Mouse (Mus musculus) myocyte (in vitro differentiated cells): Measurements from ENCODE around the gene Dgke. TPM values are rescaled to one million over a fixed set of nuclear protein-coding genes. Genes with fewer than 3 reads are reported as not detected.

Source experiments
- H3K27me3 ChIP-seq: one replicate; pipeline ENCODE4 v1.6.1; 2011; ENCODE audit not compliant: control insufficient read depth, insufficient read depth, insufficient read length
- H3K36me3 ChIP-seq: one replicate; pipeline ENCODE4 v1.6.1; 2011; ENCODE audit not compliant: control insufficient read depth, insufficient read depth
- H3K4me2 ChIP-seq: one replicate; pipeline ENCODE4 v1.6.1; 2011; ENCODE audit warnings: low read depth, control low read depth
- H3K4me3 ChIP-seq: one replicate; pipeline ENCODE4 v1.5.1; 2011; ENCODE audit warnings: mild to moderate bottlenecking, control low read depth, moderate library complexity
- H3K79me2 ChIP-seq: one replicate; pipeline ENCODE4 v1.6.1; 2011; ENCODE audit not compliant: control insufficient read depth, insufficient read depth
- H3ac ChIP-seq: one replicate; pipeline ENCODE4 v1.6.1; 2011; ENCODE audit not compliant: control insufficient read depth, insufficient read length
- CEBPB ChIP-seq: IDR thresholded peaks from 2 replicates; pipeline ENCODE4 v1.6.1; 2011; ENCODE audit warnings: mild to moderate bottlenecking, moderate library complexity; ENCODE audit not compliant: poor library complexity, insufficient read depth, severe bottlenecking
- E2F4 ChIP-seq: IDR thresholded peaks from one replicate; pipeline ENCODE4 v1.6.1; 2011; ENCODE audit warnings: mild to moderate bottlenecking, control low read depth, moderate library complexity; ENCODE audit not compliant: insufficient read depth
- MAX ChIP-seq: IDR thresholded peaks from one replicate; pipeline ENCODE4 v1.6.1; 2011; ENCODE audit warnings: low read depth, mild to moderate bottlenecking, control low read depth
- MYOD1 ChIP-seq, 3 experiments: IDR thresholded peaks; one replicate each; pipeline ENCODE4 v1.6.1; 2011; ENCODE audit warnings: control low read depth in 2 of 3, low read depth in 2 of 3, mild to moderate bottlenecking in 2 of 3, moderate library complexity in 1 of 3; ENCODE audit not compliant: insufficient read length in 2 of 3, control insufficient read depth in 1 of 3
- MYOG ChIP-seq, 3 experiments: IDR thresholded peaks; one replicate each; pipeline ENCODE4 v1.6.1; 2011; ENCODE audit warnings: control low read depth in 2 of 3, low read depth in 2 of 3, mild to moderate bottlenecking in 2 of 3; ENCODE audit not compliant: insufficient read length in 2 of 3, control insufficient read depth in 1 of 3, insufficient read depth in 1 of 3
- POLR2A ChIP-seq: IDR thresholded peaks from one replicate; pipeline ENCODE4 v1.6.1; 2011; ENCODE audit warnings: low read depth, mild to moderate bottlenecking, control low read depth, moderate library complexity; ENCODE audit not compliant: insufficient read length
- POLR2AphosphoS2 ChIP-seq: IDR thresholded peaks from one replicate; pipeline ENCODE4 v1.6.1; 2011; ENCODE audit warnings: low read depth, control low read depth; ENCODE audit not compliant: insufficient read length
- REST ChIP-seq: IDR thresholded peaks from one replicate; pipeline ENCODE4 v1.6.1; 2011; ENCODE audit warnings: mild to moderate bottlenecking, control low read depth, moderate library complexity; ENCODE audit not compliant: insufficient read depth, insufficient read length
- SRF ChIP-seq: IDR thresholded peaks from one replicate; pipeline ENCODE4 v1.6.1; 2011; ENCODE audit warnings: low read depth; ENCODE audit not compliant: control insufficient read depth, insufficient read length
- TCF12 ChIP-seq: IDR thresholded peaks from one replicate; pipeline ENCODE4 v1.6.1; 2011; ENCODE audit warnings: mild to moderate bottlenecking, control low read depth; ENCODE audit not compliant: poor library complexity, insufficient read depth, severe bottlenecking
- TCF3 ChIP-seq: IDR thresholded peaks from one replicate; pipeline ENCODE4 v1.6.1; 2011; ENCODE audit warnings: low read depth, control low read depth; ENCODE audit not compliant: insufficient read length
- USF1 ChIP-seq: IDR thresholded peaks from one replicate; pipeline ENCODE4 v1.6.1; 2011; ENCODE audit warnings: low read depth, mild to moderate bottlenecking, control low read depth, moderate library complexity
- polyA plus RNA-seq: library from polyadenylated mRNA; unstranded; fragments of >200 nt; fragmentation: generic; extraction: Trizol; gene quantifications from one replicate; pipeline ENCODE4 v1.2.1, GENCODE M21; 2012; ENCODE audit warnings: missing spikeins

The Dgke gene
- polyA plus RNA-seq, 1 experiment = 1.5 TPM

- H3K4me2 ChIP-seq = peak overlapping the region; percentile 49
These were observed 70.2 kb downstream of the Dgke start for GRCm38 (mm10) chr11:88996427-88996826.

GRCm38 (mm10) chr11:88995616-88996015 is 71.0 kb downstream of the Dgke start:
- no peaks in the 10 kb centered on the region for H3K27me3 ChIP-seq
- no peak overlapping the region for H3K4me3 ChIP-seq
- no peak overlapping the region for H3K4me2 ChIP-seq
- H3K79me2 ChIP-seq = peaks cover 1% of the 10 kb centered on the region
- no peaks in the 10 kb centered on the region for H3K36me3 ChIP-seq
- TF ChIP-seq E2F4 (no peak), SRF (no peak), CEBPB (no peak), TCF12 (no peak), MAX (no peak), REST (no peak), TCF3 (no peak), POLR2AphosphoS2 (no peak), MYOG (IDR thresholded peaks at IDR 0.05; ENCODE audit: control insufficient read depth in 1 of 3, insufficient read depth in 1 of 3, insufficient read length in 2 of 3, low read depth in 2 of 3) (no peak), POLR2A (no peak), MYOD1 (IDR thresholded peaks at IDR 0.05; ENCODE audit: control insufficient read depth in 1 of 3, insufficient read length in 2 of 3, low read depth in 2 of 3) (no peak), USF1 (no peak)
- no peak overlapping the region for H3ac ChIP-seq

More at GRCm38 (mm10) chr11:88996427-88996826, 70.2 kb downstream of the Dgke start:
- no peak overlapping the region for H3ac ChIP-seq
- no peak for TF ChIP-seq TCF12
- no peak for TF ChIP-seq USF1
- TF ChIP-seq CEBPB = no peak
- no peaks in the 10 kb centered on the region for H3K27me3 ChIP-seq
- no peak overlapping the region for H3K4me3 ChIP-seq
- H3K36me3 ChIP-seq = no peaks in the 10 kb centered on the region
- peaks cover 5% of the 10 kb centered on the region for H3K79me2 ChIP-seq

GRCm38 (mm10) chr11:88994492-88994891 is 72.2 kb downstream of the Dgke start:
- Histone ChIP-seq H3K4me2 (no peak overlapping the region), H3K36me3 (no peaks in the 10 kb centered on the region), H3K27me3 (no peaks in the 10 kb centered on the region), H3K79me2 (no peaks in the 10 kb centered on the region), H3ac (no peak overlapping the region), H3K4me3 (no peak overlapping the region)
- no peak for TF ChIP-seq TCF3
- no peak for TF ChIP-seq MAX
- no peak for TF ChIP-seq MYOD1 (IDR thresholded peaks at IDR 0.05; ENCODE audit: control insufficient read depth in 1 of 3, insufficient read length in 2 of 3, low read depth in 2 of 3)
- TF ChIP-seq TCF12 = no peak
- TF ChIP-seq POLR2AphosphoS2 = no peak
- no peak for TF ChIP-seq MYOG (IDR thresholded peaks at IDR 0.05; ENCODE audit: control insufficient read depth in 1 of 3, insufficient read depth in 1 of 3, insufficient read length in 2 of 3, low read depth in 2 of 3)

- Histone ChIP-seq H3K4me2 (no peak overlapping the region), H3K27me3 (no peaks in the 10 kb centered on the region), H3ac (no peak overlapping the region), H3K79me2 (no peaks in the 10 kb centered on the region), H3K36me3 (no peaks in the 10 kb centered on the region), H3K4me3 (no peak overlapping the region)
- no peak for TF ChIP-seq E2F4
- no peak for TF ChIP-seq MYOD1 (IDR thresholded peaks at IDR 0.05; ENCODE audit: control insufficient read depth in 1 of 3, insufficient read length in 2 of 3, low read depth in 2 of 3)
- no peak for TF ChIP-seq TCF12
- TF ChIP-seq SRF = no peak
- no peak for TF ChIP-seq CEBPB
- TF ChIP-seq POLR2A = no peak
- no peak for TF ChIP-seq MAX
- TF ChIP-seq MYOG (IDR thresholded peaks at IDR 0.05; ENCODE audit: control insufficient read depth in 1 of 3, insufficient read depth in 1 of 3, insufficient read length in 2 of 3, low read depth in 2 of 3) = no peak
- TF ChIP-seq TCF3 = no peak
- TF ChIP-seq USF1 = no peak
- no peak for TF ChIP-seq REST
- TF ChIP-seq POLR2AphosphoS2 = no peak
These were observed 73.0 kb downstream of the Dgke start for GRCm38 (mm10) chr11:88993625-88994024.

GRCm38 (mm10) chr11:88993186-88993585 is 73.5 kb downstream of the Dgke start:
- H3ac ChIP-seq = no peak overlapping the region
- TF ChIP-seq E2F4 = no peak
- peak in 2 of 3 experiments; percentile 41 to 51 for TF ChIP-seq MYOD1 (IDR thresholded peaks at IDR 0.05; ENCODE audit: control insufficient read depth in 1 of 3, insufficient read length in 2 of 3, low read depth in 2 of 3)
- TF ChIP-seq MYOG (IDR thresholded peaks at IDR 0.05; ENCODE audit: control insufficient read depth in 1 of 3, insufficient read depth in 1 of 3, insufficient read length in 2 of 3, low read depth in 2 of 3) = peak in 1 of 3 experiments; percentile 68
- TF ChIP-seq CEBPB = no peak
- H3K36me3 ChIP-seq = no peaks in the 10 kb centered on the region
- H3K27me3 ChIP-seq = no peaks in the 10 kb centered on the region
- no peaks in the 10 kb centered on the region for H3K79me2 ChIP-seq
- no peak overlapping the region for H3K4me3 ChIP-seq
- no peak overlapping the region for H3K4me2 ChIP-seq
